Mouse (Mus musculus): Measurements from ENCODE around the gene Pcdh9.

The Pcdh9 gene

DNA sequence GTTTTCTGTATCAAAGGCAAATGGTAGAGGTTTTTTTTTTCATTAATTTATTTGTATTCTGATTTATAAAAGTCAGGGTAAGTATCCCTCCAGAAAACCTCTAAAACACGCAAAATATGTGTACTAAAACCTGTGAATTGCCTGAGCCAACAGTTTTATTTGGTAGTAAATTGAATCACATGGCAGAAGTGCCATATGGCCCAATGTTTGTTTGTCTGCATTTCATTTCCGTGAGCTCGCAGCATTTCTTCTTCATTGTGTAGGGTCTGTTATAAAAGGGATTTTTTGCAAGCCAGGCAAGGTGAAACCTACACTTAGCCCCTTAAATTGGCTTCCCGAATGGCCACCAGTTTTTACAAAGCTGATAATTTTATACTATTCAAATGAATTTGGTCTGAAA, 104.2 kb downstream of the Pcdh9 start:
- DNase-seq = no peak

DNA sequence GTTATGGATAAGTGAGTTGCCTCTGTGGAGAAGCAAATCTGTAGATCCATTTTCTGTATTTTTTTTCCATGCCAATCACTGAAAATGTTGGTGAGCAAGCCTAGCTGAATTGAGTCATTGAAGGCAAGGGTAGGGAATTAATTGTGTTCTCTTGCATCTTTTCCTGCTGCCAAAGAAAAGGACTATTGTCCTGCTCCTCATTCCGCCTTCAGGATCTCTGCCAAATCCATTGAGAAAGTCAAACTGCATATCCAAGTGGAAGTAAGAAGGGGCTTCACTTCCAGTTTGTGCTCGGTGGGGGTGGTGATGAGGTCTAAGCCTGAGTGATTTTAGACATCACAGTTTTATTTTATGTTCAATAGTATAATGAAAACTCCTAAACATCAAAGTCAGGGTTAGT, 105.4 kb downstream of the Pcdh9 start:
- DNase-seq = no peak

DNA sequence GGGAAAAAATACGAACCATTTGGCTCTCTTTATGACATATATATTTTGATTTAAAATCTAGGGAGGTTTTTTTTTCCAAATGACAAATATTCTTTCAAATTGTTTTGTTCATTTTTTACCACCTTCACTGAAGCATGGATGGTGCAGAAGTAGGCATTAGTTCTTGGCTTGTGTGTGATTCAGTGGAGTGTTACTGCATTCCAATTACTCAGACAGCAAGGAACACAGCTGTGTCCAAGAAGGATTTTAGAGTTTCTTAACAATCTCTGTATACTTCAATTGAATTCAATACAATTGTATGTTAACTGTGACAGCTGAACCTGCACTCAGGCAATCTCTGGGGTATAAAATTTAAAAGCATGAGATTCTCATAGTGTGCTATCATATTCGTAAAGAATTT, 127.6 kb downstream of the Pcdh9 start:
- no peak for DNase-seq

DNA sequence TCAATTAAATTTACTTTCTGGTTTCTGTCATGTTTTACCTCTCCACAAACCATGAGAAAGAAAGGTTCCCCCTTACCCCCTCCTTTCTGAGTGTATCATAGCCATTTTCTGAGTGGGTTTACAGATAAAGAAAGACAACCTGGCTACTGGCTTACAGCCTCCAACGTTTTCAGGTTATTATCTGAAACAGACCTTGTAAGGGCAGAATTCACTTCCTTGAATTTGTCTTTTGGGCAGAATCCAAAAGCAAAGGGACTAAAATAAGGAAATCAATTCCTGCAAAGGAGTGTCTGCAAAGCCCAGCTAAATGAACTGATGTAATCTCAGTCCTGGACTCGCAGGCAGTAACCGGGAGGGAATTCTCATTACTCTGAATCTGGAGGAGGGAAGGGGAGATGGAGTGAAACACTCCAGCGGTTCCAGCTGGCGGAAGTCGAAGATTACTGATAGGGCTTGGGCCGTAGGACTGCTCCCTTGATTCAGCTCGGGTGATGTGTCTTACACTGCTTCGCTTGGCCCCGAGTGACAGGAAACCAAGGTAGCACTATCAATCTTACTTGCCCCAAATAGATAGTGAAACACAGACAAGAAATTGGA, 156.3 kb downstream of the Pcdh9 start:
- no peak for DNase-seq

DNA sequence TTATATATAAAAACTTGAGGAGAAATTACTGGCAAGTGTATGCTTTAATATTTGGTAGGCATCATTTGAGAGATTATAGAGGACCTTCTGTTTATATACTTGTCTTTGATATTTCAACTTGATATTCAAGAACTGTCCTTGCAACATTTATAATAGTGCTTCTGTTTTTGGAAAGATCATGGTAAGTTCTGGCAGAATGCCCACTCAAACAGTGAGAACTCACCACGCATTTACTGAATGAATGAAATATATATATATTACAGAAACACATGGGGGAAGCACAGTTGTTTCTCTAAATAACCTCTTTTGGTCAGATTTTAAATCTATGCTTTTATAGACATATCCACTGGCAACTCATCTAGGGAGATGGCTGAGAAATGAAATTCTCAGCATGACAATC, 164.7 kb downstream of the Pcdh9 start:
- no peak for DNase-seq

DNA sequence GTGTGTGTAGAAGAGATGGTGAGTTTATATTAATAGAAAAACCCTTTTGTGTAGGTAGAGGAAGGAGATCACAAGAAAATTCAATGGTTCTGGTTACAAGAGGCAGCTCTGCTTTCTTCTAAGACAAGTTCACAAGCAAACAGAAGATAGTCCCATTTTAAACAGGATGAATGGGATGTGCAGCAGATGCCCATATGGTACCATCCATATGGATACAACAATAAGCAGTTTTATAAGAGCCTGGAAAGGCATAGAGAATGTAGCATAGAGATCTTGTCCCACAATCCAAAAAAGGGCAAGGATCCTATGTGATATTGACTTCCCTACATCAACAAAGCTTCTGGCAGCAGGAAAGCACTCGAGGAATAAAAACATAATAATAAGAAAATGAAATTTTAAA, 171.3 kb downstream of the Pcdh9 start:
- no peak for DNase-seq

DNA sequence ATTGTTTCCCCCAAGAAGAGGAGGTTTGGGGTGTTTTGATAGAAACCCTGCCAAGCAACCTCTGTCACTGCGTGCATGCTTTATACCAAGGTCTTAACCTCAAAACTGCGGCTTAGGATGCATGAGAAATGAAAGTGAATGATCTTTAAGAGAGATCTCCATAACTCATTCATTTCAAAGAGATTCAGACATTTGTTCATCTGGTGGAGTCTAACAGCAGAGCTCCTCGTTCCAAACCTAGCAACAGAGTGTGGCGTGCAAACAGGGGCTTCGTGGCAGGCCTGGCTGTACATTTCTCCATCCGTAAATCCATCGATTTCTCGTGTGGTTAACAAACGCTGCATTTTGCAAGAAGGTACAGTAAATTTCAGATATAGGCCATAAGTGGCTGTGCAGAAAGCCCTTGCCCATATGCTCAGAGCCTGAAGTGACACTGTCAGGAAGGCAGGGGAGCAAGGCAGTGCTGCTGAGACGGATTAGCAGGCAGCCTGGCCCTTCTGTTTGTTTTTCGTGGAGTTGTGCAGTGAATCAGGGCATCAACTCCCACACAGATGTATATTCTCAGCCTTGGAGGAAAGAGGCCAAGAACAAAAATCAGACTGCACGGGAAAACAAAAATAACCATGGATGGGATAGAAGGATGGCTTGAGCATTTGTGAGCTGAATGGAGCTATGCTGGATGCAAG, 177.1 kb downstream of the Pcdh9 start:
- no peak for DNase-seq

DNA sequence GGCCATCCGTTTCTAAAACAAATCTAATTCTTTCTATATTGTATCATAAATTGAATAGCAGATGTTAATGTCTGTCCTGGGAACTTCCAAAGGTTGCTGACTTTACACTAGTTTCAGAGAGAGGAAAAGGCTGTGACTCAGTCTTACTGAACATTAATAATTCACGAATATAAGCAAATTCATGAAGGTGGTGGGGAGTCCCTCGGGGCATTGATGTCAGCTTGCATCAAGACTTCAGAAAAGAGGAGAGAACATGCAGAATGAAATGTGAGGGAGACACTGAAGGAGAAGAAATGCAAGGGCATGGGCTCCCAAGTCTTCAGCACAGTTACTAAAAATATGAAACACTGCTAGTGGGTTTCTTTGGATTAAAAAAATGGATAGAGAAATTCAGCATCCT, 181.8 kb downstream of the Pcdh9 start:
- DNase-seq = no peak

DNA sequence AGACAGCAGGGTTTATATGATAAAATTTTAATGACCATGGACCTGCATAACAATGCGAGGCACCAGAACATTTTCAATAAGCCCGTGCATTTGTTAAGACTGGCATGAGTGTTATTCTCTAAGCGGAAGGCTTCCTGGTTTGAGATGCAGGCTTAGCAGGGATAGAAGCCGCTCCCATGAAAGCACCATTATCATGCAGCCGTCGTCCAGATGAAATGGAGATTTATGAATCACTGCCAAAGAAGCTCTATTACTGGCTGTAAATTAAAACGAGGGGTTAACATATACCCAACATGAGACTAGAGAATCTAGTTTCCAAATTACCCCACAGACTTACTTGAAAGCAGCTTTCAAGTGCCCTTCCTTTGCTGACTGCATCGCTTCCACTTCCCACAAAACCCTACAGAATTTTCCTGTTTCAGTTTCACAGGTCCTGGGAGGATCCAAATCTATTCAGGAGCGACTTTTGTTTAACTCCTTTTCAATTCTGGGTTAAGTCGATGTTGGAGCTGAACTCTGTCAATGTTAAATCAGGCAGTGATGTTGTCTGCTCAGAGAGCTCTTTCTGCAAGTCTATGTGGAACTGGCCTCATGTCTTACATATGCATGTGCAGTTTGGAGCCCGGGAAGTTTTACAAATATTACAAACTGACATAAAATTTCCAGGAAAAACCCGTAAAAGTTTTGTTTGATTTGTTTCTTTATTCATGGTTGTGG, 188.9 kb downstream of the Pcdh9 start:
- DNase-seq = no peak

DNA sequence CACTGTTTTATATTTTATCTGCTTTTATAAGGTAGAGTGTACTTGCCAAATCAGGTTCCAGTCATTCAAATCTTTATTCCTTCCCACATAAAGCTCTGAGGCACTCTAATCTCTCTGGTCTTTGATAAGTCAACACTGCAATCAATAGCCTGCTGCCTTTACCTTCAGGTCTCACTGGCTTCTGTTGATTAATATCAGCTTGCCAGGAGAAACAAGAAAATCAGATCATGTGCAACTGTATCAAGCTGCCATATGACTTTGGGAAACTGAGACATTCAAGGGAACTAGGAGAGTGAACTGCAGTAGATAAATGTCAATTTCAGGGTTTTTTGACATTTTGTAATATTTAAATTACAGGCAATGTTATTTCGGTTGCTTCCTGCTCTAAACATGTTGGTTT, 189.6 kb downstream of the Pcdh9 start:
- DNase-seq = no peak

DNA sequence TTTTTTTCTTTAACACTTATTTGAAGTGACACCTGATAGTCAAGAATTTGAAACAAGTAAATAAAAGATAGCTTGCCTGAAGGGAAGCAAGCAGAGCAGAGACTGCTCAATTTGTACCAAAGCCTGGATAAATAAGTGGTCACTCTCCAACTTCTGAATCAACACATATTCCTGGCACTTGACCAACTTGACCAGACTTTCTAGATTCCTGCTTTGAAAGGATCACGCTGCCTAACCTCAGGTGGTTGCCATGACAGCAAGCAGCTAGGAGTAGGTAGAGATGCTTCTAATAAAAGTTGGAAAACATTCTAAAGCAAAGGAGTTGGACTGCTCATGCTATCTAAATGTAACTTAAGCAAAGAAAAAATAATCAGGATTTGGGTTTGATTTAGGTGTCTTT, 205.8 kb downstream of the Pcdh9 start:
- DNase-seq = no peak

DNA sequence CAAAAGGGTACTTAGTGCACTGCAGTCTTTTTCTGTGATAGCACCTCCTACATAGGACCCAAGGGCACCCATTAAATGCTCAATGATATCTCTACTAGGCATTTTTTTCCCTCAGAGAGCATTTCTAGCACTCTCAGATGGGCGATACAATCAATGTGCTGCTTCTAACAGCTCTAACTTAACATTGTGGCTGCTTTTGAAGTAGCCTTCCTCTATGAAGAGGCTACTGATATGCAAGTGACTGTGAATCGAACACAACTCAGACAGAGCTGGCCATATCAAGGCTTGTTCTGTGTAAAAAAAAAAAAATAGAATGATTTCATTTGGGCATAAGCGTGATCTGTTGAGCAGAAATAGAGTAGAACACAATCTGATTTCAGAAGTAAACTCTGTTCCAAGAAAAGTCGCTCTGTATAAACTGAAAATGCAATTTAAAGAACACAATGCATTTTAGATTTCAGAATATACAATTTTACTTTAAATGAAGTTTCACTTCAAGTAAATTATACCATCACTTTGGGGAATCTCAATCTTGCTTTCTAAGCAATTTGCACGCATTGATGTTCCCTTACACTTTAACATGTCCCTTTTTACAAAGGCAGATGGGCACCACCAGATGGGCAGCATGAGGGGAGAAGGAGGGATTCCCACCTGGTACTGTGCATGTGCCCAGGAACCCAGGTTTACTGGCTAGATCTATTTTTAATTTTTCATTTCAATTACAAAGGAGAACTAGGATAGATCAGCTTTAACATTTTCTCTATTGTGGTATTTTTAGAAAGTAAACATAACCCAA, 215.0 kb downstream of the Pcdh9 start:
- no peak for DNase-seq

DNA sequence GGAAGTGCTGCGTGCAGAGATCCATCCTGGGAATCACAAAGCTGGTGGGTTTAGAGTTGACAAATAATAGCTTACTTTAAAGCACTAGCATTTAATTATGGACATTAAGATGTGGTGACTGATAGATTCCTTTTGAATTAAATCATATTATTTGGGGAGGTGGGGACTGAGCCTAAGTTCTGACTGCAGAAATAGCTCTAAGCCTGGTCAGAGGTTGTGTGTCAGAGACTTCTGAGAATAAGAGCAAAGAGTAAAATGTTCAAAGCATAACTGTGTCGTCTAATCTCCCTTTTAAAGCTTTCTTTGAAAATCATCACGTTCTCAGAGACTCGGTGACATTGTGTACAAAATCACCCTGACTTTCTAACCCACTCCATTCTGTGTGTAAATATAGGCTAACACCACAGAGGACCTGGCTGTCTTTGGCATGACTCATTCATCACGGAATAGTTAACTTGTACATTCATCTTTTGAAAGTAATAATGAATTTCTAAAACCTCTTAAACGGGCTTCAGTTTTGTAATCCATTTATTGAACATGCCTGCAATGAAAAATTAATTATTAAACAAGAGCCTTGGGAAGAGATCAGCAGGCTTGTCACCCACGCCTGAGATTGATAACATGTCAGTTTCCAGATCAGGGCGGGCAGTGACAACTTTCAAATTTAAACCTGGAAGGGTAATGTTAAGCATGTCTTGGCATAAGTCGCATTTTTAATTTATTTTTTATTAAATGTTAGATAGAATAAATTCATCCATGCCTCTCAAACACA, 236.3 kb downstream of the Pcdh9 start:
- DNase-seq = no peak

DNA sequence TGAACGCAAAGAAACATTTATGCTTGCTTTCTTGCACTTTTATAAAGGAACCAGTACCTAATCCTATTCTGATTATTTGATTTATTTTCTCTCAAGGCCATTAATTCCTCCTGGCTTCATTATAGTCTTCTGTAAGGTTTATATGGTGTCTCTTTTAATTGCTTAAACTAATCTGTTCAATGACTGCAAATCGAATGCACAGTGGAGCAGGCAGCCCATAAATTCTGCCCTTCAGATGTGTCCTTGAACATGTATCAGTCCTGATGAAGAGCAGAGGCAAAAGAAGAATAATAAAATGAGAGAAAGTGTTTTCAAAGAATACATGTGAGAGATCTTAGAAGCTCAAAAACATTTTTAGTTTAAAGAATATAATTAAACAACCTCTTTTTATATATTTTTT, 263.2 kb downstream of the Pcdh9 start:
- DNase-seq = no peak

DNA sequence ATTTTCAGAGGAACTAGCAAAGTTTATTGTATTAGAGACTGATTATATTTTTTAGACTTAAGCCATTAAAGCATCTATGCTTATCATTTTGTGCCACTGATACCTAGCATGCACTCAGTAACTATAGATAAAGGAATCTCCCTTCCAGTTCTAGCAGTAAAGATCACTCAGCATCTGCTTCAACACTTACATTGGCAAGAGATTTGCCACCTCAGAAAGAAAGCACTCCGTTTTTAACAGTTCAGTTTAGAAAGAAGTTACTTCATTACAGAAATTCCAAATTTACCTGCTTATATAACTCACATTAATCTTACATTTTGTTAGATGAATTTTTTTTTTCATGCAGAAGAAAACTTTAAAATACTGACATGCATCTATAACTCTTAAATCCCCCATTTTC, 266.3 kb downstream of the Pcdh9 start:
- no peak for DNase-seq

DNA sequence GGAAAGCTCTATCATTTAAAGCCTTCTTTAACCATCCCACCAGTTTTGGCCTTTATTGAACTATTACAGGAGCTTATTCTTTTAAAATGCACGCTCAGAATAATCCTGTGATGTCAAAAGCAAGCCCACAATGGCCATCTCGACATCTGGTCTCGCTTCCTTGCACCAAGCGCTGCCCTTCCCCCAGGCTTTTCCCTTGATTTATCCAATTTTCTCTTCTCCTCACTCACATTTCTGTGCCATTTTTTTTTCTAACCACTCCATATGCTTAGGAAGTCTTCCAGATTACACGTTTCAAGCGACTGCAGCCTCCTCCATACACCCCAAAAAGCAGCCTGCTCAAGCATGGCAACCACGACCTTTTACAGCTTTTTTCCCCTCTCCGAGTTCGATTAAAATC, 269.3 kb downstream of the Pcdh9 start:
- DNase-seq = no peak

DNA sequence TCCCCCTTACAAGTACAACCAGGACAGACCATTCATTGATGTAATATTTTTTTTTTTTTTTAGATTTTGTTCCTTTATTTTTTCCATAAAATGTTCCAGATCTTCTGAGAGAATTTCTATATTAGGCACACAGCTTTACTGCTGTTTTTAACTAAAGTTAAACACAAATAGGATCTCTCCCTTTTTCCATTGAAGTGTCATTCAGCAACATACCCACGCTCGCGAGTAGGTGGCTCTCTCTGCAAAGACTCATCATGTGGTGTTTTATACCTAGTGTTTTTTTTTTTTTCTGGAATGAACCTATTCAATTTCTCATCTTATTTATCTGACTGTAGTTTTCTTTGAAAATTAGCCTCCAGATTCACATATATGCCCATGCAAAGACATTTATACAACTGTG, 282.9 kb downstream of the Pcdh9 start:
- DNase-seq = no peak

DNA sequence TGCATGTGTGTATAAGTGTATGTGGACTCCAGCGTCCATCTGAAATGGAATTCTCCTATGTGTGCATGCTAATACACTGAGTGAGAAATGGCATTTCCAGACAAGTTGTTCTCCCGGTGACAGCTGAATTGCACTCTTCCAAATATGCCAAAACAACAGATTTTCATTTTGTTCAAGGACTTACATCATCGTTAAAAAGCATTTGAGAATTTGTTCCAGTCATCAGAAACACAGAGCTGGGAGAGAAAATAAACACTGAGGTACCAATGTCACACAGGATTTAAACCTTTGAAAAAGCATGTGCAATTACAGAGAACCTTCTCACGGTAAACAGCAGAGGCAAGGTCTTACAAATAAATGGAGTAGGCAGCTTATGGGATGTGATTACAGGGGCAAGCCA, 290.5 kb downstream of the Pcdh9 start:
- DNase-seq = no peak

DNA sequence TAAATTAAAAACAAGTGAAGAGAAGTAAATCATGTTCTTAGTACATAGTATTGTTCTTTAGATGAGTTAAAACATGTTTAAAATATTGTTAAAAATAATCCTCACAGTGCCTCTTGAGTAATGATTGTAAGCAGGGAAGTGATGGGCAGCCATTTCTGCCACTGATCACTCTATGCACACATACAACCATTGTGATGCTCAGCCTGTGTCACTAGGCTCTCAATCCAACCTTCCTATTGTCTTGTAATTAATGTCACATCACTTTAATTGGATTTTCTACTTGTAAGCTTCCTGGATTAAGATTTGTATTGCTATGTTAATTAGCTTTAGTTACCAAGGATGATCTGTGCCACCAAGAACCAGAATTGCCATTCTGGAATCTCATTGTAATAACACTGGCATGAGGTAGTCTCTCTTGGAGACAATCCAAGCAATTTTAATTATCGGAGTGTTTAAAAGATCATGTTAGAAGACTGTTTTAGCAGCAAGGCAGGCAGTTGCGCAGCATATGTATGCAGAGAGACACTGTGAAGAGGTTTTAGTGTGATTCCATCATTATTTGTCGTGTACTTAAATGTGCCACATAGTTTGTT, 305.0 kb downstream of the Pcdh9 start:
- DNase-seq = no peak

DNA sequence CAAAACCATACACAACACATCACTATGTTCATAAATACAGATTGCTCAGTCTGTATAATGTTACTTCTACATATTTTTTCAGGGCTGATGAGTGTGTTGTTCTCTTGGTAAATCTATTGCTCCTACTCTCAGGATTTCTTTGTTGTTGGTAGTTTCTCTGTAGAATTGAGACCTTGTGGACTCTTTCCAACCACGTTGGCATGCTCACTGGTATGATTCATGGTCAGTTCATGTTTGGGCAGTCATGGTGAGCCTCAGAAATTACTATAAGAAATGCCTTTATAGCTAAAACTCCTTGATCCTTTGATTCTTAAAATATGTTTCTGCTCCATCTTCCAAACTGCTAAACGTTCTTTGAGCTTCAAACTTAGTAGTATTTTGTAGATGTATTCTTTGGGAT, 326.1 kb downstream of the Pcdh9 start:
- DNase-seq = no peak

DNA sequence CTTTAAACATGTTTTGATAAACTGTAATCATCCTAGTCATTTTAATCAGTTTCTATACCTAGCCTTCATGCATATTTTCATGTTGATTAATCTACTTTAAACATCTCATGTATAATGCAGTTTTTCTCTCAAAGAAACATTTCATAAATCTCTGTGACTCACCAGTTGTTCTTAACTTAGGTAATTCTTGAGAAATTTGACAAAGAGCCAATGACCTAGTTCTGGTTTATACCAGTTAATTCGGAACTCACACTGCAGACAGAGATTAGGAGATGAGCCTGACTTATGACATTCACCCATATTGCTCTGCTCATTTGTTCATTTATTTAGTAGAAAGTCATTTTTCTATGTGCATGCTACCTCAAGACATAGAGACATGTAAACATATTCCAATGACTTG, 328.9 kb downstream of the Pcdh9 start:
- DNase-seq = no peak

DNA sequence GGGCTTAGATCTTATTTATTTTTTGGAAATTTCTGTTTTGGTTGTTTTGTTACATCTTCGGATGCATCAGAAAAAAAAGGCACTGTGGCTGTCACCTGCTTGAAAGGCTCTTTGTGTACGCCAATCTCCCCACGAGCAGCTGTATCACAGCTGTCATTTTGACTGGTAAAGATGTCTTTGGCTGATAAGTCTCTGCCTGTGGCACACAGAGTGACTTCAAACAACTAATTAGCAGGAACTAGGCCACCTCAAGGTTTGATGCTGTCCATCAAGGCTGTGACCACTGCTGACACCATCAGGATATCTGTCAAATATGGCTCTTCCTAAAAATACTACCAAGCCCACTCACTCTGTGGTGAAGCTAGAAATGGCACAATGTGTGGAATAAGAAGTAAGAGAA, 336.7 kb downstream of the Pcdh9 start:
- no peak for DNase-seq

DNA sequence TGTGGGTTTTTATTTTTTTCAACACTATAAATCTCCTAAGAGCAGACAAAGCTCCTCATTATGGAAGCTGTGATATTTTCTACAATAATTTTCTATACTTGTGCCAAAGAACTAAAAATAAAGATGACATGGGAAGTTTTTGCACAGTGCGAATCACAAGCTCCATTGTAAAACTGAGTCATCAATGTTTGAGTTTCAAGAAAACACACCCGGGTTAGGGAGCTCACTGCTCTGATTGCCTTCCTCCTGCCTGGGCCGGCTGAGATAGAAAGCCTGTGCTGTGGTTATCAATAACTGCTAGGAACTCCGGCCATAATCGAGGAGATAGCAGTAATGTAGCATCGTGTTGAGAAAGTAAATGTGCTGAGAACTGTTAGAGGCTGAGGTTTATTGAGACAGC, 344.9 kb downstream of the Pcdh9 start:
- DNase-seq = no peak

Measured in thymus, postnatal 36 days (tissue).